Mouse (Mus musculus): ENCODE measurements around the gene Bcar3. TPM values are rescaled to one million over a fixed set of nuclear protein-coding genes. Genes with fewer than 3 reads are reported as not detected.

The Bcar3 gene
- total and polyA plus RNA-seq, 3 experiments, result 47.4 to 61.2 (median 52.0) TPM

GRCm38 (mm10) chr3:122486193-122486592 is 192.3 kb downstream of the Bcar3 start:
- no peak overlapping the region for H3K4me2 ChIP-seq (ENCODE audit: insufficient read depth, low read depth, poor library complexity, severe bottlenecking)
- dilution Hi-C loops (cut with MboI; ENCODE audit: extremely low pct_ligation_motif_present, extremely low pct_unique_long_range_greater_than_20kb, low sequenced_read_pairs) (no loop called here), in situ Hi-C loops (cut with MboI; ENCODE audit: low pct_ligation_motif_present, low pct_unique_long_range_greater_than_20kb, low sequenced_read_pairs) (no loop called here)
- H3K27me3 ChIP-seq (replicated peaks), result no peaks in the 10 kb centered on the region
- H3K9ac ChIP-seq (ENCODE audit: insufficient read depth, low read depth), result no peak overlapping the region
- DNase-seq (ENCODE audit: extremely low read depth), result no peak
- no peak overlapping the region for H3K27ac ChIP-seq (ENCODE audit: insufficient read depth, low read depth)
- peaks cover 14% of the 10 kb centered on the region for H3K79me2 ChIP-seq (replicated peaks; ENCODE audit: control insufficient read depth, extremely low read depth, insufficient read depth, poor library complexity, severe bottlenecking)
- no peak for TF ChIP-seq MAZ (IDR thresholded peaks at IDR 0.05; ENCODE audit: low read depth, low read length)
- TF ChIP-seq USF1 (IDR thresholded peaks at IDR 0.05; ENCODE audit: low read depth, low read length), result no peak
- TF ChIP-seq KAT2A (IDR thresholded peaks at IDR 0.05; ENCODE audit: insufficient replicate concordance, low read length), result no peak
- TF ChIP-seq MAX (IDR thresholded peaks at IDR 0.05; ENCODE audit: low read length), result no peak
- TF ChIP-seq JUND (conservative IDR thresholded peaks at IDR 0.05; ENCODE audit: low read depth, low read length), result no peak
- no peak for TF ChIP-seq GABPA (IDR thresholded peaks at IDR 0.05; ENCODE audit: insufficient replicate concordance, low read depth, low read length)
- no peak overlapping the region for H3K4me3 ChIP-seq (replicated peaks in 1 of 3; ENCODE audit: low read depth in 2 of 3, low read length in 2 of 3, poor library complexity in 1 of 3)
- H3K36me3 ChIP-seq (replicated peaks in 1 of 2; ENCODE audit: control insufficient read depth in 1 of 2, insufficient read depth in 1 of 2, low read length in 1 of 2), result peaks cover 14 to 89% of the 10 kb centered on the region in 2 experiments
- H3K4me1 ChIP-seq (ENCODE audit: control insufficient read depth in 1 of 2, insufficient read depth in 2 of 2), result peaks cover 0 to 72% of the 10 kb centered on the region in 2 experiments; a peak in 2 of 4 replicates
- no peaks in the 10 kb centered on the region for H3K9me3 ChIP-seq (replicated peaks; ENCODE audit: low read length)

GRCm38 (mm10) chr3:122488051-122488754 is 194.3 kb downstream of the Bcar3 start:
- Histone ChIP-seq H3K4me2 (ENCODE audit: insufficient read depth, low read depth, poor library complexity, severe bottlenecking) (no peak overlapping the region), H3K79me2 (replicated peaks; ENCODE audit: control insufficient read depth, extremely low read depth, insufficient read depth, poor library complexity, severe bottlenecking) (peaks cover 23% of the 10 kb centered on the region), H3K4me3 (replicated peaks in 1 of 3; ENCODE audit: low read depth in 2 of 3, low read length in 2 of 3, poor library complexity in 1 of 3) (no peak overlapping the region), H3K9ac (ENCODE audit: insufficient read depth, low read depth) (no peak overlapping the region), H3K36me3 (replicated peaks in 1 of 2; ENCODE audit: control insufficient read depth in 1 of 2, insufficient read depth in 1 of 2, low read length in 1 of 2) (peaks cover 4 to 87% of the 10 kb centered on the region in 2 experiments), H3K27ac (ENCODE audit: insufficient read depth, low read depth) (no peak overlapping the region), H3K27me3 (replicated peaks) (no peaks in the 10 kb centered on the region), H3K4me1 (ENCODE audit: control insufficient read depth in 1 of 2, insufficient read depth in 2 of 2) (peaks cover 0 to 58% of the 10 kb centered on the region in 2 experiments; a peak in 2 of 4 replicates), H3K9me3 (replicated peaks; ENCODE audit: low read length) (no peaks in the 10 kb centered on the region)
- in situ Hi-C loops (cut with MboI; ENCODE audit: low pct_ligation_motif_present, low pct_unique_long_range_greater_than_20kb, low sequenced_read_pairs), result no loop called here
- dilution Hi-C loops (cut with MboI; ENCODE audit: extremely low pct_ligation_motif_present, extremely low pct_unique_long_range_greater_than_20kb, low sequenced_read_pairs), result no loop called here
- TF ChIP-seq NELFE (IDR thresholded peaks at IDR 0.05; ENCODE audit: low read depth, low read length) (no peak), POLR2A (IDR thresholded peaks at IDR 0.05; ENCODE audit: low read depth, low read length) (no peak), ETS1 (conservative IDR thresholded peaks at IDR 0.05; ENCODE audit: low read depth, low read length) (no peak), GABPA (IDR thresholded peaks at IDR 0.05; ENCODE audit: insufficient replicate concordance, low read depth, low read length) (no peak), UBTF (IDR thresholded peaks at IDR 0.05; ENCODE audit: low read depth, low read length) (no peak), CTCF (conservative IDR thresholded peaks at IDR 0.05 in 1 of 2, IDR thresholded peaks at IDR 0.05 in 1 of 2; ENCODE audit: low read depth in 2 of 2, low read length in 2 of 2) (no peak), MAX (IDR thresholded peaks at IDR 0.05; ENCODE audit: low read length) (no peak), PAX5 (IDR thresholded peaks at IDR 0.05; ENCODE audit: low read length) (no peak), POLR2AphosphoS2 (IDR thresholded peaks at IDR 0.05; ENCODE audit: low read depth, low read length) (no peak), SMC3 (IDR thresholded peaks at IDR 0.05; ENCODE audit: low read depth, low read length) (no peak), MAFK (IDR thresholded peaks at IDR 0.05; ENCODE audit: insufficient replicate concordance, low read length) (no peak), E2F4 (IDR thresholded peaks at IDR 0.05; ENCODE audit: insufficient replicate concordance, low read depth, low read length) (no peak), TCF12 (IDR thresholded peaks at IDR 0.05; ENCODE audit: low read depth, low read length) (no peak)
- DNase-seq (ENCODE audit: extremely low read depth), result no peak
